Mouse (Mus musculus) thymus, postnatal 14 days (tissue): ENCODE measurements at regions not wholly inside any gene's neighbourhood (a gene's known extent, or its start where the extent isn't known, plus 50 kb on each side); places are given as distances from the start of the nearest gene placed in this dataset.
"Not testable (repeated sequence)": the region's sequence is repeated elsewhere in the genome, so short reads cannot be mapped to it uniquely, and the experiment has no call there.

Source experiments
- DNase-seq: peaks from one replicate; pipeline ENCODE4 v3.0.0; 2021

- no peak for DNase-seq
Observed at GRCm38 (mm10) chr11:40510325-40511239, 184.4 kb downstream of the Mat2b start.

- no peak for DNase-seq
Observed at GRCm38 (mm10) chr11:40491599-40491998, 203.4 kb downstream of the Mat2b start.

GRCm38 (mm10) chr11:40478171-40478570 is 216.8 kb downstream of the Mat2b start:
- not testable (repeated sequence) for DNase-seq

- no peak for DNase-seq
Observed at GRCm38 (mm10) chr11:40477294-40477693, 217.7 kb downstream of the Mat2b start.

GRCm38 (mm10) chr11:40469080-40469705 is 225.8 kb downstream of the Mat2b start:
- DNase-seq: no peak

GRCm38 (mm10) chr11:40456571-40456970 is 238.4 kb downstream of the Mat2b start:
- no peak for DNase-seq

DNA sequence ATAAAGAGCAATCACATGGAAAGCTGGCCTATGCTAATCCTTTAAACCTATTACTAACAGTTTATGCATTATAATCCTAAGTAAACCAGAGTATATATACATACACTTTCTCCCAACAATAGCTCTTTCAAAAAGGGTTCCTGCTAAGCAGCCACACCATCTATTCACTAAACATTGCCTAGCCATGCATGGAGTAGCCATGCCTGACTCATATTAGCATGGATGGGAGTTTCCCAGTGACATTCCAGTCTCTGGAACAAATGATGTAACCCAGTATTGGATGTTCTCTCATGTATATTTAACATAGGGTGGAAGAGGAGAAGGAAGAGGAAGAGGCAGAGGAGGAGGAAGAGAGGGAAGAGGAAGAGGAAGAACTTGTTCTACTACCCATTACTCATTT is 240.0 kb downstream of the Mat2b start:
- not testable (repeated sequence) for DNase-seq

DNA sequence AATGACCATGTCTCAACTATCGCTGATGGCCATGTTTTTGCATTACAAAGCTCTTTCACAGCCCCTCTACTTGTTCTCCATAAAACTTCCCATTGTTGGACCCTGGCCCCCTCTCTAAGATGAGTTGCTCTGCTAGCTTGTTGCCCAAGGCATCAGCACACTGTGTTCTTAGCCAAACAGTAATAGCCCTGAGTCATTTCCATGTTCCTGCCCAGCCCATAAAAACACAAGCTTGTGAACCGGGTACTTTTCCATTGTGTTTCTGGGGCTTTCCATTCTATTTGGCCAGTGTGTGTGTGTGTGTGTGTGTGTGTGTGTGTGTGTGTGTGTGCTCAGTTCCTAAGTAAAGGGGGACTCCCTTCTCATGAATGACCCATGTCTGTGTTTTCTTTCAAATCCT is 248.2 kb downstream of the Mat2b start:
- DNase-seq: no peak

DNA sequence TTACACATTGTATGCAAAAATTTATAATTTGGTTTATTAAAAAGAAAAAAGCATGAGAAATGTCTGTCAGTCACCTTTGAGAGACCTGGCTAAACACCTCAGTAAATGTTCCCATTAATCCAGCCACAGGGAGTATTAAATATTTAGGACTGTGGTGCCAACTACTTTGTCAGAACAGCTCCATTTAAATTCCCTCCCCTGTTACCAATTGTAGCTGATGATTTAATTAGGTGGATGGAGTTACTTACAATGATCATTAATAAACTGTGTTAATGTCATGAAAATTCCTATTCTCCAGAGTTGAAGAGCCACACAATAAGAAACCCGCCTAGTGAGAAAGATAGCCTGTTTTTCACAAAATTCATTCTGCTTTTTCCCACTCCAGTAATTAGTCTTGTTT is 261.0 kb downstream of the Mat2b start:
- no peak for DNase-seq

DNA sequence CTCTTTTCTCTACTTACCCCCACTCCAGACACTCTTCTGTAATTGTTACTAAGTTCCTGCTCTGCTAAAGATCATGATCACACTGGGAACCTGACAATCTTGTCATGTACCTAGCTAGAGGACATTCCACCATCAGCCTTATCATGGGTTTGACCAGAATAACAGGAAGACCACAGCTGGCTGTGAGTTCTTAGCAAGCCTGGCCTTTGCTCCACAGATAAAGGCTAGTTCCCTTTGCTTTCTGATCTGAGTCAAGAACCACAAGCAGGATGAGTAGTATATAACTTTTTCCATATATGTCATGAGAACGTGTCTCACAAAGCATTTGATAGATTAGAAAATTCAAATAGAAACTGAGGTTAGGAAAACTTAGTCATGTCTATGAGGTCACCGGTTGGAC is 266.1 kb downstream of the Mat2b start:
- no peak for DNase-seq

- DNase-seq: no peak
Observed at GRCm38 (mm10) chr11:40424316-40424715, 270.7 kb downstream of the Mat2b start.

DNA sequence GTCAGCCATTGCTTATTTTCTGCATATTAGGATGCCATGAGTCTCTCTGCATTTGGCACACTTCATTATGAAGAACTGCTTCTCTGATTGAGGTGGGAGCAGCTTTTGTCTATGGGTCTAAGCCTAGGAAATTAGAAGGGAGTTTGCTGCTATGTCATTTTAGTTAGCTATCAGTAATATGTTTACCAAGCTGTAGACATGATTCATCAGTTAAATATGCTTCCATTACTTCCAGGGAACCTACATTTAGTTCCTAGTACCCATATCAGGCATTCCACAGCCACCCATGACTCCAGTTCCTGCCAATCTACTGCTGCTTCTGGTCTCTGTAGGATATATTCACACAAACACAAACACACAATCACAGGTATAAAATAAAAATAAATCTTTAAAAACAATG is 287.4 kb downstream of the Mat2b start:
- no peak for DNase-seq

GRCm38 (mm10) chr11:40402249-40402648 is 292.8 kb downstream of the Mat2b start:
- DNase-seq: no peak

GRCm38 (mm10) chr11:40397453-40398104 is 297.4 kb downstream of the Mat2b start:
- DNase-seq: no peak

DNA sequence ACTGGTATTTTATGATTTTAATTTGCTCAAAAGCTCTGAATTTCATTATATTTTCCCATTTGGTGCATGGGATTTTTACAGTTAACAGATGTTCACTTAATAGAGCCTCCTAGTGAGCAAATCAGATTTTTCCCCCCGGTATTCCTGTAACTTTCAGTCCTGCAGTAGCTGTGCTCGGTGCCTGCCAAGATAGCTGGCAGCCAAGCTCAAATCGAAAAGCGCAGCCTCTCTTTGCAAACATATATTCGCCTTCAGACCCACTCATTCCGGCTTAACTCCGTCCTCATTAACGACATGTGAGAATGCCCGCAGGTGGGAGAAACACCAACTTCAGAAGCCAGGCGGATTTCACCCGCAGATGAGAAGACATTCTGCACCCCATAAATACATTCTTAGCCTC is 299.7 kb downstream of the Mat2b start:
- DNase-seq: no peak

DNA sequence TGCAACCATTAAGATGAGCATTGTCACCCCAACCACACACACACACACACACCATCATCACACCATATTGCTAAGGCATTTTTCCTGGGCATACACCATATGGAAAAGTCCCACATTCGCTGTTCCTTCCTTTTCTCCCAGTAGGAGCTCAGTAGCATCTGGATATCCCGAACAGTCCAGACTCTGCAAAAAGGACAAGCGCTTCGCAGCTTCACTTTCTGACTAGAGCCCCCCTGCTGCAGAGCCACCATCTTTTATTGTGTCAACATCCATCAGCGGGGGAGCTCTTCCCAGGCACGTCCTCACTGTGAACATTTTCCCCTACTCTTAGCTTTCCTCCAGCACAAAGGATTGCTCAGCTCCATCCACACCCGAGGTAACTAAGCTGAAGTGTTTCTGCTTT is 300.1 kb downstream of the Mat2b start:
- no peak for DNase-seq

DNA sequence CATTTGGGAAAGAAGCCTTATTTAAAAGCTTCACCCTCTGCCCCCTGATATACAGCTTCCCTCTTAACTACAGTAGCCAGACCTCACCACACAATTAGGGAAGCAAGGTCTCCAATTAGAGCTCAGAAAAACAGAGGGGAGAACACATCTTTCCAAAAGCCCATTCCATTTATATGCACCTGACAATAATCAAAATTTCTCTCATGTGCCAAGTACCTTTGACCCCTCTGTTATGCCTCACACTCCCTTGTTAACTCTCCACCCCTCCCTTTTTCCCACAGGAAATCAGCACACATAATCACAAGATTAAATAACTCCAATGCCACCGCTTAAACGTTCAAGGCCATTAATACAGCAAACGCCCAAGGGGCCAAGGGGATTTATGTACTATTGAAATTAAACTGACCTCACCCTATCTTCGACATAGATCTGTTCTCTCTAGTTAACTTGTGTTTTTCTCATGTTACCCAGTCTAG is 300.7 kb downstream of the Mat2b start:
- DNase-seq: no peak

- DNase-seq: no peak
Observed at GRCm38 (mm10) chr11:40380696-40381095, 314.3 kb downstream of the Mat2b start.

GRCm38 (mm10) chr11:40371696-40372095 is 323.3 kb downstream of the Mat2b start:
- DNase-seq: no peak

GRCm38 (mm10) chr11:40366573-40366972 is 328.4 kb downstream of the Mat2b start:
- no peak for DNase-seq

DNA sequence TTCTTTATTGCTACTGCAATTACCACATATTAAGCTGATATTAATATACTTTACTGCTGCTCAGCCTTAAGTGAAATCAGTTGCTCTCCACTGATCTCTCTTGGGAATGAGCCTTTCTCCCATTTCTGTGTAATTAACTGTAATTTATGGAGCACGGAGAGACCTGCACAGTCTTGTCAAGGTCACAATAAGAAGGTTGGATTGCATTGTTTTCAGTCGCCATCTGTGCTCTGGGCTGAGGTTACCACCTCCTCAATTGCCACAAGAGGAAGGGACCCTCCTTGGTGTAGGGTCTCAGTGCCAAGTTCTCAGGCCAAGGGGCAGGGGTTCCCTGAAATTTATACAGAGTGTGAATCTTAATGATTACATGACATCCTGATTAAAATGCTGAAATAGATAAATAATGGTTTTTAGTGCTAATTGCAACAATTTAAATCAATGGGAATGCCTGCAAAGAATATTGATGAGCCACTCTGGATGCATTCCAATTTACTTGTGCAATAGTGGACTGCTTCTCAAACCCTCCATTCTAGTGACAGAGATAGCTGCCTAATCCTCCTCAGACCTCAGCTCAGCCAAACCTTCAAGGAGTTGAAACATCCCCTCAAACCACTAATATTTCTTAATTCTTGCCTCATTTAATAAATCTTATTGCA is 332.3 kb downstream of the Mat2b start:
- DNase-seq: no peak
